Mouse (Mus musculus) embryonic fibroblast, embryonic 13.5 days (primary cell): ENCODE data around the gene Arhgap4. TPM values are rescaled to one million over a fixed set of nuclear protein-coding genes. Genes with fewer than 3 reads are reported as not detected.

ENCODE experiments used
- H3K27ac ChIP-seq: 2 replicates; pipeline ENCODE4 v1.5.1; 2012; ENCODE audit warnings: low read length, control low read depth, inconsistent platforms; ENCODE audit not compliant: insufficient read depth
- H3K4me1 ChIP-seq: 2 replicates; pipeline ENCODE4 v1.6.1; 2011; ENCODE audit warnings: low read length; ENCODE audit not compliant: control insufficient read depth, insufficient read depth
- H3K4me3 ChIP-seq: 2 replicates; pipeline ENCODE4 v1.5.1; 2011; ENCODE audit warnings: mild to moderate bottlenecking, control low read depth, low read length; ENCODE audit not compliant: insufficient read depth
- CTCF ChIP-seq: IDR thresholded peaks from 2 replicates; pipeline ENCODE4 v1.5.1; 2011; ENCODE audit warnings: mild to moderate bottlenecking, control low read depth, low read length, moderate library complexity, borderline replicate concordance; ENCODE audit not compliant: insufficient read depth
- POLR2A ChIP-seq: IDR thresholded peaks from 2 replicates; pipeline ENCODE4 v1.6.1; 2011; ENCODE audit warnings: low read depth, mild to moderate bottlenecking, control low read depth, low read length, moderate library complexity
- polyA plus RNA-seq: library from polyadenylated mRNA; stranded (reverse); fragments of >200 nt; gene quantifications from 2 replicates; pipeline ENCODE4 v1.2.4, GENCODE M21; 2011; ENCODE audit warnings: low read depth; ENCODE audit not compliant: missing spikeins, insufficient read length

Gene Arhgap4
- polyA plus RNA-seq, 1 experiment, result 0.72 TPM

DNA sequence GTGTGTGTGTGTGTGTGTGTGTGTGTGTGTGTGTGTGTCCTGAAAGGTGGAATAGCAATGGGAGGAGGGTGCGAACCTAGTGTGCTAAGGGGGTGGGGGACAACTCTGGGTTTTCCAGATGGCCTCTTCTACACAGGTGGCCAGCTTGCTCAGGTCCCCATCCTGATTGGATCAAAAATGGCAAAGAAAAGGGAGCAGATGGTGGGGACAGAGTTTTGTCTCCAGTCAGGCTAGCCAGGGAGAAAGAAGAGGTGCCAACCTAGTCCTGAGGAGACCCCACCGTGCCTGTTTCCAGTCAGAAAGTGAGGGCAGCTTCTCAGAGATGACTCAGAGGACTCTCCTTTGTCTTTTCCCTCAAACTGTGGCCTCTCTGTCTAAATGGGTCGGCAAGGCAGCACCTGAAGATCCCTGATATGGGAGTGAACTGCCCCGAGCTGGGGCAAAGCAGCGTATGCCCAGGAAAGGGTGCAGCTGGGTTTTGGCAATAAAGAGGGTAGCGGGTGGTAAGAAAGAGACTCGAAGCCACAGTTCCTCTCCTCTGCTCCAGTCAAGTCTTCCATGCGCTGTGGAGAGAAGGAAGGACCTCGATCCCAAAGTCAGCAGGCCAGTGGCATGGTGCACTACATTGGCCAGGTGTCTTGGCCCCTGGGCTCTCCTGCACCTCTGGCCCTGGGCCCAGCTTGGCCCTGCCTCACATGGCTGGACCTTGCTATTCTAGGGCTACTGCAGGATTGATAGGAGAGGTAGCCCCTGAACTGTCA, 67.2 kb downstream of the Arhgap4 start:
- Histone ChIP-seq H3K27ac (no peak overlapping the region), H3K4me3 (no peak overlapping the region), H3K4me1 (no peaks in the 10 kb centered on the region)
- TF ChIP-seq POLR2A (no peak), CTCF (no peak)

Other genes with a start within 250 kb of the Arhgap4 start
- 105 and 113 TPM in 2 replicates for gene Slc6a8, start 248.7 kb downstream of the Arhgap4 start, polyA plus RNA-seq
- gene Bcap31, start 205.7 kb downstream of the Arhgap4 start, polyA plus RNA-seq, result 207 and 261 TPM in 2 replicates
- 12.3 and 14.7 TPM in 2 replicates for gene Abcd1, start 205.3 kb downstream of the Arhgap4 start, polyA plus RNA-seq
- 0.25 TPM in 1 of 2 replicates, not detected in the other for gene Plxnb3, start 164.8 kb downstream of the Arhgap4 start, polyA plus RNA-seq
- not detected in 2 replicates for gene Srpk3, start 147.5 kb downstream of the Arhgap4 start, polyA plus RNA-seq
- gene Idh3g, start 135.0 kb downstream of the Arhgap4 start, polyA plus RNA-seq, result 94.8 and 115 TPM in 2 replicates
- 288 and 321 TPM in 2 replicates for gene Ssr4, start 134.8 kb downstream of the Arhgap4 start, polyA plus RNA-seq
- gene Pdzd4, start 96.9 kb downstream of the Arhgap4 start, polyA plus RNA-seq, result 5.6 and 8.9 TPM in 2 replicates
- not detected in 2 replicates for gene Avpr2, start 29.8 kb downstream of the Arhgap4 start, polyA plus RNA-seq
- gene L1cam, start 25.8 kb downstream of the Arhgap4 start, polyA plus RNA-seq, result 0.27 and 1.3 TPM in 2 replicates
- gene Naa10, start 74 bp upstream of the Arhgap4 start, polyA plus RNA-seq, result 42.7 and 45.4 TPM in 2 replicates
- gene Renbp, start 9.0 kb upstream of the Arhgap4 start, polyA plus RNA-seq, result 31.4 and 42.9 TPM in 2 replicates
- 61.4 and 65.6 TPM in 2 replicates for gene Hcfc1, start 44.5 kb upstream of the Arhgap4 start, polyA plus RNA-seq
- 61.2 and 68.2 TPM in 2 replicates for gene Irak1, start 102.0 kb upstream of the Arhgap4 start, polyA plus RNA-seq
- gene Opn1mw, start 205.6 kb upstream of the Arhgap4 start, polyA plus RNA-seq, result not detected in 2 replicates
- 19.0 and 21.0 TPM in 2 replicates for gene Mecp2, start 213.5 kb upstream of the Arhgap4 start, polyA plus RNA-seq
- gene Tex28, start 246.0 kb upstream of the Arhgap4 start, polyA plus RNA-seq, result not detected in 2 replicates